Mouse (Mus musculus) gastrocnemius, postnatal 25 days (tissue): ENCODE data around the gene Pola2. TPM values are rescaled to one million over a fixed set of nuclear protein-coding genes. Genes with fewer than 3 reads are reported as not detected.

ENCODE experiments used
- DNase-seq: peaks from one replicate; pipeline ENCODE4 v3.0.0; 2022
- total RNA-seq, 2 experiments: library from RNA; stranded (reverse); gene quantifications; 1 replicate in 1 of 2; 2 replicates in 1 of 2; pipeline ENCODE4 v1.2.3; 2021

The Pola2 gene
- total RNA-seq, 2 experiments from 2014 or later: 9.2 to 10.8 TPM

DNA sequence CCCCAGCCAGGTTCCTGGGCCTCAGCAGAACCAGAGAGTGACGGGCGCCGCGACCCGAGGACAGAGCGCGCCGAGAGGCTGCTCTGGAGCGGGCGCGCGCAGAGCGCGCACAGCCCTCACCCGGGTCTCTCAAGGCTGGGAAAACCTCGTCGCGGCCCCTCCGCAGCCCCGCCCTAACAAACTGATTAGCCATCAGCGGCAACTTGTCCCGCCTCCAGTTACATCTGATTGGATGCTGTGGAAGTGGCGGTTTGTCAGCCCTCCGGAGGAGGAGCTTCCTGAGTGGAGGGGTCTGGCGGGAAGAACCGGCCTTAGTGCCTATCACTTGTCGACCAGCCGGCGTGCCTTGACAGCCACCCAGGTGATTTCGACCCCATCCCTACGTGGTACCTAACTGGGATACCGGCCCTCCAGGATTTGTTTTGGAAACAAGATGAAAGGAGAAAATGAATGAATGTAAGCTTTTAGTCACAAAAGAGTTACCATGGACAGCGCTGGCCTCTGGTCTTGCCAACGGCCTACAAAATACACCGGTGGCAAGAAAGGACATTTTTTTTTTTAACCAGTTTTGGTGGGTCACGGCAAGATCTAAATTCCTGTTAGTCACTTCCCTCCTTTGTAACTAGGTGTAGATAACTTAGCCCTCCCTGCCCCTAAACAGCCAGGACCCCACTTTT lies 69.9 kb downstream of the Pola2 start, which contains the start of gene Tigd3:
TSS of gene Tigd3 (minus strand) at position 148 of the 677 bp plus-strand sequence.
- DNase-seq: peak; percentile 91

DNA sequence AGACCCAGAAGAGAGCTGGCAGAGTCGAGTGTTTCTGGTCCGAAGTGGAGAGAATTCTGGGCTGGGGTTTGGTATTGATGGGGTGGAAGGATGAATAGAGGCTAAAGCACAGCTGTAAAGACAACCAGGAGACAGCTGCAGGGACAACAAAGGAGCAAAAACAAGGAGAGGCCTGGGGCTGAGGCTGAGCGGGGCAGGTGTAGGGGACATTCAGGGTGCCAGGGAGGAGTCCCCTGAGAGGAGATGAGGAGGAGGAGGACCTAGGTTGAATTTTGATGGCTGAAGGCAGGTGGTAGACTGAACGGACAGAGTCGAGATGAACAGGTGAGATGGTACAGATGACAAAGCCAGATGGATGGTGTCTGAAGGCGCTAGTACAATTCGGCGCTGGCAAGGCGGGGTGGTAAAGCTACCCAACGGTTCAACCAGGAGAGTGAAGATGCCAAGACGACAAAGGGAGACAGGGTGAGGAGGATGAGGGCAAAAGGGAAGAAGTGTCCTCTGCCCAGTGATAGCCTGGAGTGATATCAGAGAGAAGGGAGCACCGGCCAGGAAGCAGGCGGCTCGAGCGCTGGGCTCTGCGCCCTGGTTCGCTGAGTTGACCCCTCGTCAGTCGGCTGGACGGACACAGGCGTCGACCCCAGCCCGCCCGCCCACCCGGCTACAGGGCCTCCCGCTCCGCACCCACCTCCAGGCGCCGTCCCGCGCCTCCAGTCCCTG lies 70.6 kb downstream of the Pola2 start:
- no peak for DNase-seq

DNA sequence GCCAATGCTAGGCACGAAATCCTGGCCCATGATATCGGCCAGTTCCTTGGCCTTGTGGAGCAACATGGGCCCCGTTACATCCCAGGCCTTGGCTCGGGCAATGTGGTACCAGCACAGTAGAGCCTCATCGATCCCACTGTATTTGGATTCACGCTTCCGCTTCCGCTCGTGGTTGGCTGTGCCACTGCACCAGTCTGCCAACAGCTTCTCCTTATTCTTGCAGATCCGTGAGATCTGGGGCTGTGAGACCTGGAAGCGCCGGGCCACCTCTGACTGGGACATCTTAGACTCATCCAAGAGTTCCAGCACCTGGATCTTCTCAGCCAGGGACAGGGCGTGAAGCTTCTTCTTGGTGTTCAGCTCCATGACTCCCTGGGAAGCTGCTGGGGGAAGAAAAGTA lies 71.3 kb downstream of the Pola2 start:
- DNase-seq: no peak

DNA sequence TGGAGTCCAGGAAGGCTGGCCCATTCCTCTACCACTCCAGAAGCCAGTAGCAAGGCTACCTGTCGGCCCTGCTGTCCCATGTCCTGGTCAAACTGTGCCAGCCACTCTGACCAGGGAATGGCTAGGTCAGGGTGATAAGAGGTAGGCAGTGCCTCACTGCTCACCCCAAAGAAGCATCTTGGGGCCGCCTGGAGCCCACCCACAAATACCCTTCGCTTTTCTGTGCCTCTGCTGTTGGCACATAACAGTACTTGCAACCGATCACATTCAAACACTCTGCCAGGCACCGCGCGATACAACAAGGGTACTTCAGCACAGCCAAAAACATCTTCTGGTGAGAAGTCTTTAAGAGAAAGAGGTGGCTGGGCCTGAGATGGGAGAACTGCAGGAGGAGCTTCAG lies 71.7 kb downstream of the Pola2 start:
- no peak for DNase-seq

DNA sequence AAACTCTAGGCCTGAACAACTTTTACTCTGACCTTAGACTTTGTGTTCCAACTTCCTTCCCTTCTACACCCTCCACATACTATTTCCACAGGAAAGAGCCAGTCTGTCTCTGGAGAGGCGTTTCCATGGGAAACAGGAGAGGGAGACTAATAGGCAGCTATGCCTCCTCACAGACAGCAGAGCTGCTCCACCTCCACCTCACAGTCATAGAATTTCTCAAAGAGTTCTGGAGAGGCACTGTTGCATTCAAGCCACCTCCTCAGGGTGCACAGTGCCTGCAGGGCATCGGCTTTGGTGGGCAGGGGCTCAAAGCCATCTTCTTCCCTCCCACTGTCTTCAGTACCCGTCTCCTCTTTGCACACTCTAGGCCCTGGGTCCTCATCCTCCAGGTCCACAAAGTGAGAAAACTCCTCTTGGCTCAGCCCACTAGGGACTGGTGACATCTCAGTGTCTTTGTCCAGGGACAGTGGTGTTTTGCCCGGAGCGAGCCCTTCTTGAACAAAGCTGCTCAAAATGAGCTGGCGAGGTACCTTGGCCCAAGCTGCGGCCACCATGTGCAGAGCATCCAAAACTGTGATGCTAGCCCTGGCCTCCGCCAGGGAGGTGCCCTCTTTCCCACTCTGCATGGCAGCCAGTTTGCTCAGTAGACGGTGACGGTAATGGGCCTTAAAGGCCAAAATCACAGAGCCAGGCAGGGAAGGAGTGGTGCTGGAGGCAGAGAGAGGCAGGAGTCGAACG lies 72.3 kb downstream of the Pola2 start:
- DNase-seq: no peak

Other genes with a start within 250 kb of the Pola2 start
- gene Ehbp1l1, start 237.9 kb downstream of the Pola2 start, total RNA-seq: 100 to 1,000 TPM; 241 to 266 TPM
- 10 to 100 TPM; 24.7 to 24.9 TPM for gene Fam89b, start 234.5 kb downstream of the Pola2 start, total RNA-seq
- 10 to 100 TPM; 45.7 to 49.6 TPM for gene Ltbp3, start 223.3 kb downstream of the Pola2 start, total RNA-seq
- 10 to 100 TPM; 62.2 to 62.8 TPM for gene Scyl1, start 192.8 kb downstream of the Pola2 start, total RNA-seq
- 1 to 10 TPM; 3.7 to 6.4 TPM for gene Frmd8, start 88.9 kb downstream of the Pola2 start, total RNA-seq
- 1 to 10 TPM in 1 of 2 experiments, under 1 TPM in 1; 0.59 to 1.3 TPM for gene Slc25a45, start 86.4 kb downstream of the Pola2 start, total RNA-seq
- under 1 TPM; 0.15 to 0.35 TPM for gene Tigd3, start 70.1 kb downstream of the Pola2 start, total RNA-seq
- 10 to 100 TPM; 80.6 to 83.5 TPM for gene Dpf2, start 51.2 kb downstream of the Pola2 start, total RNA-seq
- 10 to 100 TPM; 12.0 to 13.0 TPM for gene Cdc42ep2, start 39.4 kb downstream of the Pola2 start, total RNA-seq
- gene Slc22a20, start 21.9 kb upstream of the Pola2 start, total RNA-seq: not detected
- gene Capn1, start 51.7 kb upstream of the Pola2 start, total RNA-seq: 10 to 100 TPM; 76.8 to 81.5 TPM
- gene Syvn1, start 82.4 kb upstream of the Pola2 start, total RNA-seq: 10 to 100 TPM; 15.2 to 16.2 TPM
- 10 to 100 TPM; 27.2 to 29.2 TPM for gene Mrpl49, start 93.6 kb upstream of the Pola2 start, total RNA-seq
- 100 to 1,000 TPM; 317 to 352 TPM for gene Fau, start 93.6 kb upstream of the Pola2 start, total RNA-seq
- gene Znhit2, start 97.0 kb upstream of the Pola2 start, total RNA-seq: 1 to 10 TPM; 6.8 to 7.7 TPM
- 1 to 10 TPM; 4.2 to 6.9 TPM for gene Tm7sf2, start 104.2 kb upstream of the Pola2 start, total RNA-seq
- gene Vps51, start 113.0 kb upstream of the Pola2 start, total RNA-seq: 10 to 100 TPM; 18.0 to 19.1 TPM
- gene Tmem262, start 115.8 kb upstream of the Pola2 start, total RNA-seq: not detected
- gene Gm28374, start 118.1 kb upstream of the Pola2 start, total RNA-seq: not detected
- gene Zfpl1, start 120.8 kb upstream of the Pola2 start, total RNA-seq: 10 to 100 TPM; 10.6 to 10.7 TPM
- under 1 TPM; 0.23 to 0.67 TPM for gene Cdca5, start 120.8 kb upstream of the Pola2 start, total RNA-seq
- gene AC131692.1, start 130.2 kb upstream of the Pola2 start, total RNA-seq: not detected
- gene Naaladl1, start 141.6 kb upstream of the Pola2 start, total RNA-seq: not detected
- gene Sac3d1, start 154.4 kb upstream of the Pola2 start, total RNA-seq: 10 to 100 TPM in 1 of 2 experiments, 1 to 10 TPM in 1; 8.8 to 10.3 TPM
- gene Snx15, start 164.1 kb upstream of the Pola2 start, total RNA-seq: 10 to 100 TPM in 1 of 2 experiments, 1 to 10 TPM in 1; 8.7 to 12.4 TPM
- under 1 TPM; 0.19 to 0.72 TPM for gene Batf2, start 176.8 kb upstream of the Pola2 start, total RNA-seq
- 10 to 100 TPM; 53.8 to 59.2 TPM for gene Arl2, start 177.3 kb upstream of the Pola2 start, total RNA-seq
- not detected for gene Majin, start 220.2 kb upstream of the Pola2 start, total RNA-seq